Mouse (Mus musculus) urinary bladder, adult 2 months (tissue): ENCODE results near the gene Btbd35f14. TPM values are rescaled to one million over a fixed set of nuclear protein-coding genes. Genes with fewer than 3 reads are reported as not detected.
"Not testable (repeated sequence)": the region's sequence is repeated elsewhere in the genome, so short reads cannot be mapped to it uniquely, and the experiment has no call there.

Source experiments
- DNase-seq: peaks from one replicate; pipeline ENCODE4 v3.0.0; 2022; ENCODE audit warnings: low spot score
- polyA plus RNA-seq: library from polyadenylated mRNA; depleted of rRNA; stranded (reverse); fragments of >200 nt; gene quantifications from 2 replicates; pipeline ENCODE4 v1.2.3, GENCODE M21; 2012; rRNA removed

The Btbd35f14 gene
- not detected in 2 replicates for polyA plus RNA-seq

- DNase-seq, result not testable (repeated sequence)
Observed at GRCm38 (mm10) chrX:33702249-33702648, at the start of gene Btbd35f14. Btbd35f14 (minus strand) TSS chrX:33702349.

- not testable (repeated sequence) for DNase-seq
Observed at GRCm38 (mm10) chrX:33656872-33657271, 45.3 kb downstream of the Btbd35f14 start, which contains the start of gene Btbd35f13. Btbd35f13 (plus strand) TSS chrX:33657172.

Other genes starting within 250 kb of the Btbd35f14 start
- gene Btbd35f15, start 125.0 kb downstream of the Btbd35f14 start, polyA plus RNA-seq, result not detected in 2 replicates
- not detected in 2 replicates for gene Btbd35f13, start 45.2 kb downstream of the Btbd35f14 start, polyA plus RNA-seq